Comparison of ENCODE assay signal across 8 mouse cellular contexts in the genomic region with DNA sequence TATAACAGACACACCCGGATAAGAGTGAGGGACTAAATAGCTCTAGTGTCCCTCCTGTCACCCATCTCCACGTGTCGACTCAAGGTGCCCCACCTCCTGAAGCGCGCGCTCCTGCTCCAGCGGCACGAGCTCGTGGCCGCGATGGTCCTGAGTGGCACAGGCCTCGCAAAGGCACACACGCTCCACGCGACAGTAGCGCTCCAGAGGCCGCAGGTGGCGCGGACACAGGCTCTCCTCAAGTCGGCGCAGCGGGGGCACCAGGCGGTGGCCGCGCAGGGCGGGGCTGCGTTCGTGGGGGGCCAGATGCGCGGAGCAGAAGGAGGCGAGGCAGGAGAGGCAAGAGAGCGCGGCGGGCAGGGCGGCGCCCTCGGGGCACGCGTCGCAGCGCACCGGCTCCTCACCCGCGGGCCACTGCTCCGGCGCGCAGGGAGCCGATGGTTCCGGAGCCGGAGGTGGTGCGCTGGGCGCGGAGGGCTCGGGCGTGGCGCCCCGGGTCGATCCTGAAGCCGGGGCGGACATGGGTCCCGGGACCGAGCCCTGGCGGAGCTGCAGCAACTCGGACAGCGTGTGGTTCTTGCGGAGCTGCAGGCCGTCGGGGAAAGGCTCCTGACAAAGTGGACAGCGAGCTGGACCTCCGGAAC. TPM values are rescaled to one million over a fixed set of nuclear protein-coding genes. Genes with fewer than 3 reads are reported as not detected.
A peak's percentile ranks its signal among the peaks of the same experiment; 100 is the strongest.
DNase-seq lines count a peak whose midpoint lies in the region; ATAC-seq and TF ChIP-seq lines count a peak whose summit lies in the region.

No protein-coding gene starts in this region.

- 0 out of 2 replicates have a peak, but pooled peaks have one; percentile 25 for ATAC-seq in lung, embryonic 15.5 days (ENCODE audit: borderline replicate concordance, extremely low read depth, low FRiP score, low TSS enrichment)
- no peak for ATAC-seq in forebrain, embryonic 12.5 days (ENCODE audit: low FRiP score)
- peak; percentile 36; the same call in 1 of the 2 replicates for ATAC-seq in intestine, embryonic 16.5 days
- ATAC-seq in liver, postnatal 0 days: peak; percentile 42

- TF ChIP-seq CTCF in liver, postnatal 0 days (IDR thresholded peaks at IDR 0.05; ENCODE audit: low read depth): peak; percentile 12; the same call in 1 of the 2 replicates

- H3K4me2 ChIP-seq in lung, embryonic 15.5 days: peak overlapping the region; percentile 82
- peak overlapping the region; percentile 46 for H3K4me2 ChIP-seq in forebrain, embryonic 12.5 days
- peak overlapping the region; percentile 81 for H3K4me2 ChIP-seq in intestine, embryonic 16.5 days (ENCODE audit: low read depth, low read length)
- H3K4me2 ChIP-seq in liver, postnatal 0 days (ENCODE audit: low read depth, low read length): peak overlapping the region; percentile 80

- DNase-seq in lung, postnatal 14 days: no peak
- DNase-seq in liver, postnatal 0 days: peak; percentile 50
- peak; percentile 47 for DNase-seq in splenic B cell, adult 2 months (ENCODE audit: low read depth, low spot score)
- DNase-seq in cerebellum, adult 11 months: no peak
- DNase-seq in layer of hippocampus, adult 18-20 months (ENCODE audit: low spot score in 2 of 2): no peak

- H3K36me3 ChIP-seq in lung, embryonic 15.5 days: no peaks in the 10 kb centered on the region
- no peaks in the 10 kb centered on the region for H3K36me3 ChIP-seq in forebrain, embryonic 12.5 days (replicated peaks)
- no peaks in the 10 kb centered on the region for H3K36me3 ChIP-seq in intestine, embryonic 16.5 days (ENCODE audit: control insufficient read depth, insufficient read depth, low read length)
- H3K36me3 ChIP-seq in liver, postnatal 0 days (replicated peaks; ENCODE audit: insufficient read depth, low read length): 0 out of 2 replicates have a peak, but pooled peaks cover 2% of the 10 kb centered on the region
- H3K36me3 ChIP-seq in splenic B cell, adult 2 months (ENCODE audit: control insufficient read depth, insufficient read depth, low read length, poor library complexity, severe bottlenecking): no peaks in the 10 kb centered on the region

- peaks cover 56% of the 10 kb centered on the region for H3K4me1 ChIP-seq in lung, embryonic 15.5 days
- H3K4me1 ChIP-seq in forebrain, embryonic 12.5 days: peaks cover 43% of the 10 kb centered on the region
- H3K4me1 ChIP-seq in intestine, embryonic 16.5 days (ENCODE audit: control insufficient read depth, insufficient read depth, low read length): peaks cover 48% of the 10 kb centered on the region
- H3K4me1 ChIP-seq in liver, postnatal 0 days (ENCODE audit: insufficient read depth): peaks cover 31% of the 10 kb centered on the region

- no peak for TF ChIP-seq EP300 in liver, postnatal 0 days (IDR thresholded peaks at IDR 0.05; ENCODE audit: low read depth)

- no peaks in the 10 kb centered on the region for H3K9me3 ChIP-seq in lung, embryonic 15.5 days
- H3K9me3 ChIP-seq in forebrain, embryonic 12.5 days: no peaks in the 10 kb centered on the region
- H3K9me3 ChIP-seq in intestine, embryonic 16.5 days (ENCODE audit: control insufficient read depth, low read length): no peaks in the 10 kb centered on the region
- H3K9me3 ChIP-seq in liver, postnatal 0 days (ENCODE audit: low read length): no peaks in the 10 kb centered on the region

- WGBS in lung, embryonic 15.5 days: under 1% methylated on average over 70 of the region's 70 CpGs
- WGBS in forebrain, embryonic 12.5 days: 4% methylated on average over 60 of the region's 70 CpGs
- WGBS in intestine, embryonic 16.5 days: 1% methylated on average over 68 of the region's 70 CpGs
- WGBS in liver, postnatal 0 days (ENCODE audit: insufficient replicate concordance): 3% methylated on average over 62 of the region's 70 CpGs

- H3K27ac ChIP-seq in lung, embryonic 15.5 days: peak overlapping the region; percentile 61
- no peak overlapping the region for H3K27ac ChIP-seq in forebrain, embryonic 12.5 days
- H3K27ac ChIP-seq in intestine, embryonic 16.5 days (ENCODE audit: low read length): peak overlapping the region; percentile 51
- peak overlapping the region; percentile 76 for H3K27ac ChIP-seq in liver, postnatal 0 days (ENCODE audit: low read depth)

- peak overlapping the region; percentile 59 for H3K9ac ChIP-seq in lung, embryonic 15.5 days
- peak overlapping the region; percentile 29 for H3K9ac ChIP-seq in forebrain, embryonic 12.5 days
- peak overlapping the region; percentile 75 for H3K9ac ChIP-seq in intestine, embryonic 16.5 days (ENCODE audit: low read depth, low read length)
- peak overlapping the region; percentile 71 for H3K9ac ChIP-seq in liver, postnatal 0 days (replicated peaks)

- H3K27me3 ChIP-seq in lung, embryonic 15.5 days: peaks cover 47% of the 10 kb centered on the region
- H3K27me3 ChIP-seq in forebrain, embryonic 12.5 days: peaks cover 79% of the 10 kb centered on the region
- H3K27me3 ChIP-seq in intestine, embryonic 16.5 days (replicated peaks; ENCODE audit: control insufficient read depth, insufficient read depth, low read length): peaks cover 35% of the 10 kb centered on the region; the same call in 1 of the 2 replicates
- peaks cover 31% of the 10 kb centered on the region for H3K27me3 ChIP-seq in liver, postnatal 0 days (ENCODE audit: insufficient read depth, low read length)
- H3K27me3 ChIP-seq in splenic B cell, adult 2 months (ENCODE audit: control insufficient read depth, insufficient read depth, low read length, poor library complexity, severe bottlenecking): no peaks in the 10 kb centered on the region

- H3K4me3 ChIP-seq in lung, embryonic 15.5 days: peak overlapping the region; percentile 55
- peak overlapping the region; percentile 38 for H3K4me3 ChIP-seq in forebrain, embryonic 12.5 days (replicated peaks)
- peak overlapping the region; percentile 63 for H3K4me3 ChIP-seq in intestine, embryonic 16.5 days (ENCODE audit: low read length)
- peak overlapping the region; percentile 60 for H3K4me3 ChIP-seq in liver, postnatal 0 days (ENCODE audit: low read depth, low read length)

RNA-seq across cellular contexts. Expression of a gene that starts 17.4 kb away (rescaled TPM):
- 24.9 and 25.9 TPM in 2 replicates for polyA plus RNA-seq in lung, embryonic 15.5 days (2015; fragmentation: Nextera tagmentation; extraction: Ambion mirVana)
- 2.7 and 3.2 TPM in 2 replicates for polyA plus RNA-seq in forebrain, embryonic 12.5 days (2016; fragmentation: Nextera tagmentation; extraction: Ambion mirVana)
- polyA plus RNA-seq in intestine, embryonic 16.5 days (2015; fragmentation: Nextera tagmentation; extraction: Ambion mirVana): 13.9 and 14.7 TPM in 2 replicates
- 5.7 and 7.4 TPM in 2 replicates for polyA plus RNA-seq in liver, postnatal 0 days (2015; fragmentation: Nextera tagmentation; extraction: Ambion mirVana)
- total RNA-seq in layer of hippocampus, adult 18-20 months (2021): 1 to 10 TPM; 4.8 to 6.2 TPM

RNA-seq across cellular contexts. Expression of a gene that starts 21.4 kb away (rescaled TPM):
- polyA plus RNA-seq in lung, embryonic 15.5 days (2015; fragmentation: Nextera tagmentation; extraction: Ambion mirVana): 3.7 and 4.3 TPM in 2 replicates
- 1.9 and 2.1 TPM in 2 replicates for polyA plus RNA-seq in forebrain, embryonic 12.5 days (2016; fragmentation: Nextera tagmentation; extraction: Ambion mirVana)
- 7.7 and 9.3 TPM in 2 replicates for polyA plus RNA-seq in intestine, embryonic 16.5 days (2015; fragmentation: Nextera tagmentation; extraction: Ambion mirVana)
- polyA plus RNA-seq in liver, postnatal 0 days (2015; fragmentation: Nextera tagmentation; extraction: Ambion mirVana): 1.1 and 1.2 TPM in 2 replicates
- 1 to 10 TPM; 6.7 to 8.3 TPM for total RNA-seq in layer of hippocampus, adult 18-20 months (2021)

RNA-seq across cellular contexts. Expression of a gene that starts 22.8 kb away (rescaled TPM):
- polyA plus RNA-seq in lung, embryonic 15.5 days (2015; fragmentation: Nextera tagmentation; extraction: Ambion mirVana): 58.0 and 67.9 TPM in 2 replicates
- polyA plus RNA-seq in forebrain, embryonic 12.5 days (2016; fragmentation: Nextera tagmentation; extraction: Ambion mirVana): 92.3 and 101 TPM in 2 replicates
- 135 and 160 TPM in 2 replicates for polyA plus RNA-seq in intestine, embryonic 16.5 days (2015; fragmentation: Nextera tagmentation; extraction: Ambion mirVana)
- 63.3 and 65.0 TPM in 2 replicates for polyA plus RNA-seq in liver, postnatal 0 days (2015; fragmentation: Nextera tagmentation; extraction: Ambion mirVana)
- 100 to 1,000 TPM; 450 to 480 TPM for total RNA-seq in layer of hippocampus, adult 18-20 months (2021)

RNA-seq across cellular contexts. Expression of a gene that starts 29.1 kb away (rescaled TPM):
- 89.5 and 94.7 TPM in 2 replicates for polyA plus RNA-seq in lung, embryonic 15.5 days (2015; fragmentation: Nextera tagmentation; extraction: Ambion mirVana)
- 89.6 and 90.5 TPM in 2 replicates for polyA plus RNA-seq in forebrain, embryonic 12.5 days (2016; fragmentation: Nextera tagmentation; extraction: Ambion mirVana)
- polyA plus RNA-seq in intestine, embryonic 16.5 days (2015; fragmentation: Nextera tagmentation; extraction: Ambion mirVana): 104 and 110 TPM in 2 replicates
- polyA plus RNA-seq in liver, postnatal 0 days (2015; fragmentation: Nextera tagmentation; extraction: Ambion mirVana): 43.9 and 44.0 TPM in 2 replicates
- total RNA-seq in layer of hippocampus, adult 18-20 months (2021): 10 to 100 TPM; 60.2 to 61.2 TPM

RNA-seq across cellular contexts. Expression of a gene that starts 31.8 kb away (rescaled TPM):
- 4.1 and 6.4 TPM in 2 replicates for polyA plus RNA-seq in lung, embryonic 15.5 days (2015; fragmentation: Nextera tagmentation; extraction: Ambion mirVana)
- polyA plus RNA-seq in forebrain, embryonic 12.5 days (2016; fragmentation: Nextera tagmentation; extraction: Ambion mirVana): 0.69 and 0.73 TPM in 2 replicates
- polyA plus RNA-seq in intestine, embryonic 16.5 days (2015; fragmentation: Nextera tagmentation; extraction: Ambion mirVana): 6.4 and 7.5 TPM in 2 replicates
- polyA plus RNA-seq in liver, postnatal 0 days (2015; fragmentation: Nextera tagmentation; extraction: Ambion mirVana): 6.1 and 6.9 TPM in 2 replicates
- total RNA-seq in layer of hippocampus, adult 18-20 months (2021): 1 to 10 TPM; 1.6 to 3.0 TPM

Comparison
In these comparisons a context has a peak if more than half of its experiments do, and no peak if none do; other contexts are left out.
1. DNase-seq: peak in liver, postnatal 0 days (single experiment) and splenic B cell, adult 2 months (single experiment); none in lung, postnatal 14 days (single experiment), cerebellum, adult 11 months (single experiment) and layer of hippocampus, adult 18-20 months (0 of 2).
2. Peak in every context shown above with its lines, with median percentiles within 50 percentile points of each other: H3K4me2 ChIP-seq, H3K4me3 ChIP-seq and H3K9ac ChIP-seq.